Mouse (Mus musculus): ENCODE data around the gene Kif21a. TPM values are rescaled to one million over a fixed set of nuclear protein-coding genes. Genes with fewer than 3 reads are reported as not detected.

Kif21a gene
- 17.5 TPM for polyA plus RNA-seq (2014; fragmentation: Illumina TruSeq; extraction: RNeasy Lipid Tissue Mini Kit (QIAGEN cat#74804); ENCODE audit: low read depth, low replicate concordance)

GRCm38 (mm10) chr15:91049496-91050441 lies at the start of gene Kif21a:
TSS of gene Kif21a (minus strand) at chr15:91049948.

Other genes with a start within 250 kb of the Kif21a start
- 56.3 TPM for gene Abcd2, start 141.9 kb upstream of the Kif21a start, polyA plus RNA-seq (2014; fragmentation: Illumina TruSeq; extraction: RNeasy Lipid Tissue Mini Kit (QIAGEN cat#74804); ENCODE audit: low read depth, low replicate concordance)
- gene CN725425, start 149.5 kb upstream of the Kif21a start, polyA plus RNA-seq (2014; fragmentation: Illumina TruSeq; extraction: RNeasy Lipid Tissue Mini Kit (QIAGEN cat#74804); ENCODE audit: low read depth, low replicate concordance), result not detected

Data from liver, adult 10 weeks (tissue).